Mouse (Mus musculus): ENCODE measurements around the gene Plpp1. TPM values are rescaled to one million over a fixed set of nuclear protein-coding genes. Genes with fewer than 3 reads are reported as not detected.
A peak's percentile ranks its signal among the peaks of the same experiment; 100 is the strongest.

Plpp1 gene
- polyA plus RNA-seq, 1 experiment: 13.5 TPM

- Histone ChIP-seq H3K36me3 (ENCODE audit: control insufficient read depth, insufficient read depth, low read length) (no peaks in the 10 kb centered on the region), H3K27me3 (ENCODE audit: control insufficient read depth, insufficient read depth, low read length) (no peaks in the 10 kb centered on the region), H3K27ac (ENCODE audit: control insufficient read depth, insufficient read depth, low read length) (no peak overlapping the region), H3K4me3 (ENCODE audit: control insufficient read depth, insufficient read depth, low read length) (peak overlapping the region; percentile 100), H3K4me1 (replicated peaks; ENCODE audit: control insufficient read depth, insufficient read depth, low read length) (peaks cover 10% of the 10 kb centered on the region)
- TF ChIP-seq CTCF (IDR thresholded peaks at IDR 0.05; ENCODE audit: borderline replicate concordance, control insufficient read depth, extremely low read depth, insufficient read depth, low read length, poor library complexity) (no peak), POLR2A (IDR thresholded peaks at IDR 0.05; ENCODE audit: control insufficient read depth, extremely low read depth, insufficient read depth, low read length, poor library complexity) (no peak)
- DNase-seq: peak; percentile 19
- 5% methylated on average over 23 of the region's 23 CpGs for WGBS
Observed at GRCm38 (mm10) chr13:112801381-112802004, 901 bp downstream of the Plpp1 start.

DNA sequence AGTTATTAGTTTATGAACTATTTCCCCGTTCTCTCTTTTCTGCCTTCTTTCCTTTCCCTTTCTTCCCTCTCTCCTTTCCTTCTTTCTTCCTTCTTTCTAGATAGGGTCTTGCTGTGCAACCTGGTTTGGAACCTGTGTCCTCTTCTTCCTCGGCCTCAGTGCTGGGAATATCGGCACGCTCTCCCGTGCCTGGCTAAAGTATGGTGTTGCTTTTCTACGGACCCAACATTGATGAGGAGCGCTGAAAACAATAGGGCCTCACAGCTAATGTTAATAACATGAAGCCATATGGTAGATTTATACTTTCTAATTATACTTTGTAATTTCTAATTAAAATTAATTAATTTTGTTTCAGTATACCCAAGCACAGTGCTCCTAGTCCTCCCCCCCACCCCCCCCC is 2.5 kb downstream of the Plpp1 start:
- 98% methylated on average over 7 of the region's 7 CpGs for WGBS
- H3K36me3 ChIP-seq (ENCODE audit: control insufficient read depth, insufficient read depth, low read length): no peaks in the 10 kb centered on the region
- no peak for TF ChIP-seq CTCF (IDR thresholded peaks at IDR 0.05; ENCODE audit: borderline replicate concordance, control insufficient read depth, extremely low read depth, insufficient read depth, low read length, poor library complexity)
- TF ChIP-seq POLR2A (IDR thresholded peaks at IDR 0.05; ENCODE audit: control insufficient read depth, extremely low read depth, insufficient read depth, low read length, poor library complexity): no peak
- peaks cover 10% of the 10 kb centered on the region for H3K4me1 ChIP-seq (replicated peaks; ENCODE audit: control insufficient read depth, insufficient read depth, low read length)
- no peak overlapping the region for H3K27ac ChIP-seq (ENCODE audit: control insufficient read depth, insufficient read depth, low read length)
- no peaks in the 10 kb centered on the region for H3K27me3 ChIP-seq (ENCODE audit: control insufficient read depth, insufficient read depth, low read length)
- DNase-seq: no peak
- no peak overlapping the region for H3K4me3 ChIP-seq (ENCODE audit: control insufficient read depth, insufficient read depth, low read length)

DNA sequence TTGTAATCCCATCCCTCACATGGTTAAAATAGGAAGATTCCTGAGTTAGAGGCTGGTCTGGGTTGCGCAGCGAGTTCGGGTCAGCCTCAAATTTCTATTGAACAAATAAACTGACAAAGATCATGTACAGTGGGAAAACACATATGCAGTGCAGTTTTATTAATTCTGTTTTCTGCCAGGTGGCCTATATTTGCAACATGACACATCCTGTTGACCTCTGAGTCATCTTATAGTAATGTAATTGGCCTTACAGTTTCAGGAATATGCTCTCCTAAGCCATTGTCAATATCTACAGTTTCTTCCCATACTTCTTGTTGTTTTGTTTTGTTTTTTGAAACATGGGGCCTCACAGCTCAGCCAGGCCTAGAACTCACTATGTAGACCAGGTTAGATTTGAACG is 3.1 kb downstream of the Plpp1 start:
- WGBS: 96% methylated on average over 4 of the region's 4 CpGs
- H3K4me3 ChIP-seq (ENCODE audit: control insufficient read depth, insufficient read depth, low read length): no peak overlapping the region
- TF ChIP-seq CTCF (IDR thresholded peaks at IDR 0.05; ENCODE audit: borderline replicate concordance, control insufficient read depth, extremely low read depth, insufficient read depth, low read length, poor library complexity) (no peak), POLR2A (IDR thresholded peaks at IDR 0.05; ENCODE audit: control insufficient read depth, extremely low read depth, insufficient read depth, low read length, poor library complexity) (no peak)
- H3K27me3 ChIP-seq (ENCODE audit: control insufficient read depth, insufficient read depth, low read length): no peaks in the 10 kb centered on the region
- peaks cover 10% of the 10 kb centered on the region for H3K4me1 ChIP-seq (replicated peaks; ENCODE audit: control insufficient read depth, insufficient read depth, low read length)
- H3K27ac ChIP-seq (ENCODE audit: control insufficient read depth, insufficient read depth, low read length): no peak overlapping the region
- no peaks in the 10 kb centered on the region for H3K36me3 ChIP-seq (ENCODE audit: control insufficient read depth, insufficient read depth, low read length)
- DNase-seq: no peak

DNA sequence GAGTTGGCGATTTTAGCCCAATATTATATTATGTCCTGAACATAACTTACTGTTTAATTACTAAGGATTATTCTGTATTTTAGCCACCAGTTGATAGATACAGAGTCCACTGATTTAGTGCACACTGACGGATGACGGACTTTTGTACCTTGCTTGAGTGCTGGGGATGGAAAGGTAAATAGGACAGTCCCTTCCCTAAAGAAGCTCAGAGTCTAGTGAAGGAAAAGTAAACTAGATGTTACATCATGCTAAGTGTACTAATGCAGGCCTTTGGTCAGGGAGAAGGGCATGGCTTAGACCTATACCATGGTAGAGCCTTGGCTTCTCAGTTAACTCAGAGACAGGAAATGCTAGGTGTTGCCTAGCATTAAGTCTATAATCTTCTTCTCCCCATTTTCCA is 4.9 kb downstream of the Plpp1 start:
- TF ChIP-seq CTCF (IDR thresholded peaks at IDR 0.05; ENCODE audit: borderline replicate concordance, control insufficient read depth, extremely low read depth, insufficient read depth, low read length, poor library complexity) (no peak), POLR2A (IDR thresholded peaks at IDR 0.05; ENCODE audit: control insufficient read depth, extremely low read depth, insufficient read depth, low read length, poor library complexity) (no peak)
- WGBS: 97% methylated on average over 3 of the region's 3 CpGs
- no peak overlapping the region for H3K27ac ChIP-seq (ENCODE audit: control insufficient read depth, insufficient read depth, low read length)

DNA sequence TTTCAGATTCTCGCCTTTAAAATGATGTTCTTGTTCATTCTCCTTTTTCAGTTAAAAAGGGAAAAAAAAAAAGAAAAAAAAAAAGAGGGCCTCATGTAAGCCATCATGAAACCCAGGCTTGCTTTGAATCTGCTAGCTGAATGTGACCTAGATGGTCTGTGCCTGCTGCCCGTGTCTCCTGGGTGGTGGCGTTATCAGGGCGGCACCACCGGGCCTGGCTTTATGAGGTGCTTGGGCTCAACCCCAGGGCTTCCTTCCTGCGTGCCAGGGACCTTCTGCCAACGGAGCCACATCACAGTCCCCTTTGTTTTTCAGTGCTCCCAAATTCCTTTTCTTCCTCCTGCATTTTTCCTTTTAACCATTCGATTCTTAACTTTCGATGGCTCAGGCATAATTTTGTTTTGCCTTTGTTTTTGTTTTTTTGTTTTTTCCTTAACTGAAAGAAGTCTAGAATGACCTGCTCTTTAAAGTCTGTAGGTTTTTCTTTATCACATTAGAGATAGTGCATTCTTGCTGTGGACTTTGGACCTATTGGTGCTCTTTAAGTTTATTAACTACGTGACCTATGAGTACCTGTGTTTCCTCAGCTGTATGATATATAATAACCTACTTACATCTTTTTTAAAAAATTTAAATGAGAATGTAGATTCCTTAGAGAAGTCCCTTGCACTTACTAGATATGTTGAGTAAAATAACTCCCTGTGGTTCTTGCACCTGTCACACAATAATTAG is 7.5 kb downstream of the Plpp1 start:
- 82% methylated on average over 10 of the region's 10 CpGs for WGBS
- no peak overlapping the region for H3K27ac ChIP-seq (ENCODE audit: control insufficient read depth, insufficient read depth, low read length)
- TF ChIP-seq POLR2A (IDR thresholded peaks at IDR 0.05; ENCODE audit: control insufficient read depth, extremely low read depth, insufficient read depth, low read length, poor library complexity): no peak
- DNase-seq: no peak
- H3K36me3 ChIP-seq (ENCODE audit: control insufficient read depth, insufficient read depth, low read length): no peaks in the 10 kb centered on the region
- no peak overlapping the region for H3K4me3 ChIP-seq (ENCODE audit: control insufficient read depth, insufficient read depth, low read length)
- no peaks in the 10 kb centered on the region for H3K27me3 ChIP-seq (ENCODE audit: control insufficient read depth, insufficient read depth, low read length)
- H3K4me1 ChIP-seq (replicated peaks; ENCODE audit: control insufficient read depth, insufficient read depth, low read length): no peaks in the 10 kb centered on the region

More for the DNA sequence above, 4.9 kb downstream of the Plpp1 start:
- Histone ChIP-seq H3K27me3 (ENCODE audit: control insufficient read depth, insufficient read depth, low read length) (no peaks in the 10 kb centered on the region), H3K4me1 (replicated peaks; ENCODE audit: control insufficient read depth, insufficient read depth, low read length) (peaks cover 7% of the 10 kb centered on the region), H3K36me3 (ENCODE audit: control insufficient read depth, insufficient read depth, low read length) (no peaks in the 10 kb centered on the region), H3K4me3 (ENCODE audit: control insufficient read depth, insufficient read depth, low read length) (no peak overlapping the region)
- no peak for DNase-seq

DNA sequence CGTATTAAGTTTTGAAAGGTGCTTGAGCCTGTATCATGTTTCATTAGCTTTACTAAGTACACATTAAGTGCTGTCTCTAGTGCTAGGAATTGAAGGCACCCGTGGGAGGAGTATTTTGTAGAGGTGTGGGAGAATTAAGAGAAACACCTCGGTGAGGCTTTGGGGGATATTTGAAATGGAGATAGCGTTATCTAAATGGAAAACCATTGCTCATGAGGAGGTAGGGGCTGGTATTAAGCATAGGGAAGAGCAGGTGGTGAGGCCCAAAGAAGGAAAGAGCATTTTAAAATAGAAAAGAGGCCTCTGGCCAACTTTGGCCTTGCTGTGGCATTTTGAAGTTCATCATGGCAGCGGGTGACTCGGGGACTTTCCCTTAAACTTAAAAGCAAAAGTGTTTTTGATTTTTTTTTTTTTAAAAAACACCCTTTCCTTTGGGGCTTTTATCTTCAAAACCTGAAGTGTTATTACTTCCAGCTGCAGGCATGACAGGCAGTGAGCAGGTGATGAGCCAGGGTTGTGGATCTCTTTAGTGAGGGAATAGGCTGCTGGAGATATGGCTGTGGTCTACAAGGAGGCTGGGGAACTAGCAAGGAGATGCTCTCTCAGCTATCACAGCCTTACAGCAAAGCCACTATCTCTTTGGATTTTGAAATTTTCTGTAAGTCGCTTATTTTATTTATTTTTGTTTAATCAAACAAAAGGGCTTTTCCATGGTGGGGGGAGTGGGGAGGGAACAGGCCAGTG is 9.1 kb downstream of the Plpp1 start:
- Histone ChIP-seq H3K4me1 (replicated peaks; ENCODE audit: control insufficient read depth, insufficient read depth, low read length) (no peaks in the 10 kb centered on the region), H3K36me3 (ENCODE audit: control insufficient read depth, insufficient read depth, low read length) (no peaks in the 10 kb centered on the region), H3K27ac (ENCODE audit: control insufficient read depth, insufficient read depth, low read length) (no peak overlapping the region), H3K27me3 (ENCODE audit: control insufficient read depth, insufficient read depth, low read length) (no peaks in the 10 kb centered on the region), H3K4me3 (ENCODE audit: control insufficient read depth, insufficient read depth, low read length) (no peak overlapping the region)
- no peak for DNase-seq
- TF ChIP-seq CTCF (IDR thresholded peaks at IDR 0.05; ENCODE audit: borderline replicate concordance, control insufficient read depth, extremely low read depth, insufficient read depth, low read length, poor library complexity) (no peak), POLR2A (IDR thresholded peaks at IDR 0.05; ENCODE audit: control insufficient read depth, extremely low read depth, insufficient read depth, low read length, poor library complexity) (no peak)
- WGBS: 56% methylated on average over 7 of the region's 7 CpGs
